Mouse (Mus musculus) MEL (cell line): ENCODE results near the gene Nup214. TPM values are rescaled to one million over a fixed set of nuclear protein-coding genes. Genes with fewer than 3 reads are reported as not detected.

ENCODE experiments used
- DNase-seq: peaks from one replicate; pipeline ENCODE4 v3.0.0; 2011; ENCODE audit warnings: low read depth, low spot score
- H3K27ac ChIP-seq: 2 replicates; pipeline ENCODE4 v1.5.1; 2012; ENCODE audit warnings: low read depth, mild to moderate bottlenecking, control low read depth, low read length, moderate library complexity; ENCODE audit not compliant: control insufficient read depth
- H3K27me3 ChIP-seq, 2 experiments: fragments of 150-350 bp in 1 of 2; sonication (generic) in 1 of 2; 2 replicates each; pipeline ENCODE4 v1.6.1; 2012; ENCODE audit warnings: low read length in 2 of 2, mild to moderate bottlenecking in 2 of 2, improper control_type of control experiment in 1 of 2, moderate library complexity in 1 of 2; ENCODE audit not compliant: insufficient read depth in 2 of 2, control insufficient read depth in 1 of 2
- H3K36me3 ChIP-seq, 2 experiments: 2 replicates each; pipeline ENCODE4 v1.6.1; 2012 to 2014; ENCODE audit warnings: low read length in 2 of 2, improper control_type of control experiment in 1 of 2, inconsistent platforms in 1 of 2, mild to moderate bottlenecking in 1 of 2; ENCODE audit not compliant: insufficient read depth in 2 of 2, control insufficient read depth in 1 of 2
- H3K4me1 ChIP-seq, 2 experiments: fragments of 150-350 bp in 1 of 2; sonication (generic) in 1 of 2; 2 replicates each; pipeline ENCODE4 v1.6.1; 2012; ENCODE audit warnings: low read length in 2 of 2, improper control_type of control experiment in 1 of 2, mild to moderate bottlenecking in 1 of 2; ENCODE audit not compliant: insufficient read depth in 2 of 2, control insufficient read depth in 1 of 2
- H3K4me3 ChIP-seq, 2 experiments: fragments of 150-350 bp in 1 of 2; sonication (generic) in 1 of 2; 2 replicates each; pipeline ENCODE4 v1.5.1; 2012; ENCODE audit warnings: low read depth in 2 of 2, low read length in 2 of 2, mild to moderate bottlenecking in 2 of 2, moderate library complexity in 2 of 2, control low read depth in 1 of 2, improper control_type of control experiment in 1 of 2; ENCODE audit not compliant: control insufficient read depth in 1 of 2, insufficient read depth in 1 of 2
- H3K79me2 ChIP-seq: 2 replicates; pipeline ENCODE4 v1.6.1; 2012; ENCODE audit warnings: mild to moderate bottlenecking, low read length, moderate library complexity; ENCODE audit not compliant: control insufficient read depth, poor library complexity, insufficient read depth
- H3K9ac ChIP-seq: 2 replicates; pipeline ENCODE4 v1.6.1; 2012; ENCODE audit warnings: low read depth, mild to moderate bottlenecking, control low read depth, low read length, moderate library complexity; ENCODE audit not compliant: control insufficient read depth, poor library complexity, severe bottlenecking
- H3K9me3 ChIP-seq: fragments of 150-350 bp; sonication (generic); replicated peaks from 2 replicates; pipeline ENCODE4 v1.6.1; 2012; ENCODE audit warnings: mild to moderate bottlenecking, low read length, improper control_type of control experiment, moderate library complexity; ENCODE audit not compliant: insufficient read depth
- BHLHE40 ChIP-seq: IDR thresholded peaks from 2 replicates; pipeline ENCODE4 v1.6.1; 2012; ENCODE audit warnings: low read depth, mild to moderate bottlenecking, inconsistent platforms, low read length, improper control_type of control experiment, borderline replicate concordance
- CHD2 ChIP-seq: IDR thresholded peaks from 2 replicates; pipeline ENCODE4 v1.6.1; 2011; ENCODE audit warnings: low read length, improper control_type of control experiment
- CTCF ChIP-seq, 3 experiments: IDR thresholded peaks in 2 of 3; conservative IDR thresholded peaks in 1 of 3; 2 replicates each; pipeline ENCODE4 v1.5.1; 2011 to 2012; ENCODE audit warnings: low read length in 3 of 3, low read depth in 2 of 3, mild to moderate bottlenecking in 2 of 3, improper control_type of control experiment in 1 of 3, inconsistent platforms in 1 of 3, mixed read lengths in 1 of 3, moderate library complexity in 1 of 3; ENCODE audit not compliant: control insufficient read depth in 1 of 3, insufficient read depth in 1 of 3, poor library complexity in 1 of 3, severe bottlenecking in 1 of 3
- E2F4 ChIP-seq: IDR thresholded peaks from 2 replicates; pipeline ENCODE4 v1.6.1; 2011; ENCODE audit warnings: low read depth, low read length, improper control_type of control experiment, borderline replicate concordance
- ELF1 ChIP-seq: IDR thresholded peaks from 2 replicates; pipeline ENCODE4 v1.6.1; 2014; ENCODE audit warnings: low read depth, mild to moderate bottlenecking, inconsistent platforms, low read length, improper control_type of control experiment, moderate library complexity
- EP300 ChIP-seq, 2 experiments: IDR thresholded peaks; 2 replicates each; pipeline ENCODE4 v1.6.1; 2011; ENCODE audit warnings: improper control_type of control experiment in 2 of 2, low read length in 2 of 2, low read depth in 1 of 2, mild to moderate bottlenecking in 1 of 2
- ETS1 ChIP-seq: IDR thresholded peaks from 2 replicates; pipeline ENCODE4 v1.6.1; 2012; ENCODE audit warnings: low read depth, mild to moderate bottlenecking, inconsistent platforms, low read length, improper control_type of control experiment, moderate library complexity
- GABPA ChIP-seq: IDR thresholded peaks from 2 replicates; pipeline ENCODE4 v1.6.1; 2012; ENCODE audit warnings: low read depth, mild to moderate bottlenecking, inconsistent platforms, low read length, improper control_type of control experiment, moderate library complexity
- GATA1 ChIP-seq: IDR thresholded peaks from 2 replicates; pipeline ENCODE4 v1.6.1; 2011; ENCODE audit warnings: low read depth, low read length, improper control_type of control experiment
- HCFC1 ChIP-seq: IDR thresholded peaks from 2 replicates; pipeline ENCODE4 v1.6.1; 2012; ENCODE audit warnings: low read depth, mild to moderate bottlenecking, inconsistent platforms, low read length, improper control_type of control experiment, moderate library complexity
- JUND ChIP-seq: IDR thresholded peaks from 2 replicates; pipeline ENCODE4 v1.6.1; 2011; ENCODE audit warnings: low read depth, mild to moderate bottlenecking, improper control_type of control experiment, low read length
- KAT2A ChIP-seq: conservative IDR thresholded peaks from 2 replicates; pipeline ENCODE4 v1.6.1; 2012; ENCODE audit warnings: low read depth, low read length, improper control_type of control experiment, inconsistent platforms
- MAX ChIP-seq: IDR thresholded peaks from 2 replicates; pipeline ENCODE4 v1.6.1; 2011; ENCODE audit warnings: low read length, improper control_type of control experiment
- MEF2A ChIP-seq: IDR thresholded peaks from 2 replicates; pipeline ENCODE4 v1.6.1; 2014; ENCODE audit warnings: low read depth, mild to moderate bottlenecking, inconsistent platforms, low read length, improper control_type of control experiment; ENCODE audit not compliant: poor library complexity, insufficient replicate concordance, severe bottlenecking; ENCODE audit errors: extremely low read depth
- MXI1 ChIP-seq: IDR thresholded peaks from 2 replicates; pipeline ENCODE4 v1.6.1; 2011; ENCODE audit warnings: mild to moderate bottlenecking, low read depth, low read length, improper control_type of control experiment
- MYB ChIP-seq: IDR thresholded peaks from 2 replicates; pipeline ENCODE4 v1.6.1; 2011; ENCODE audit warnings: mild to moderate bottlenecking, low read depth, low read length, improper control_type of control experiment
- NELFE ChIP-seq: IDR thresholded peaks from 2 replicates; pipeline ENCODE4 v1.6.1; 2011; ENCODE audit warnings: low read depth, low read length, improper control_type of control experiment
- NRF1 ChIP-seq: IDR thresholded peaks from 2 replicates; pipeline ENCODE4 v1.6.1; 2014; ENCODE audit warnings: low read depth, mild to moderate bottlenecking, inconsistent platforms, low read length, improper control_type of control experiment, moderate library complexity; ENCODE audit not compliant: poor library complexity, insufficient read depth, severe bottlenecking
- POLR2A ChIP-seq, 2 experiments: IDR thresholded peaks; 2 replicates each; pipeline ENCODE4 v1.6.1; 2011 to 2012; ENCODE audit warnings: low read length in 2 of 2, mild to moderate bottlenecking in 2 of 2, control low read depth in 1 of 2, improper control_type of control experiment in 1 of 2, low read depth in 1 of 2, moderate library complexity in 1 of 2; ENCODE audit not compliant: control insufficient read depth in 1 of 2, insufficient read depth in 1 of 2, poor library complexity in 1 of 2
- POLR2AphosphoS2 ChIP-seq: IDR thresholded peaks from 2 replicates; pipeline ENCODE4 v1.6.1; 2011; ENCODE audit warnings: low read length, improper control_type of control experiment
- RCOR1 ChIP-seq: IDR thresholded peaks from 2 replicates; pipeline ENCODE4 v1.6.1; 2012; ENCODE audit warnings: low read depth, mild to moderate bottlenecking, inconsistent platforms, low read length, improper control_type of control experiment
- SIN3A ChIP-seq: IDR thresholded peaks from 2 replicates; pipeline ENCODE4 v1.6.1; 2012; ENCODE audit warnings: low read length, improper control_type of control experiment, inconsistent platforms
- SMC3 ChIP-seq: IDR thresholded peaks from 2 replicates; pipeline ENCODE4 v1.6.1; 2011; ENCODE audit warnings: low read depth, low read length, improper control_type of control experiment
- TAL1 ChIP-seq: IDR thresholded peaks from 2 replicates; pipeline ENCODE4 v1.6.1; 2012; ENCODE audit warnings: mild to moderate bottlenecking, inconsistent platforms, low read length, moderate library complexity, mixed read lengths
- TBP ChIP-seq: IDR thresholded peaks from 2 replicates; pipeline ENCODE4 v1.8.0; 2011; ENCODE audit warnings: low read depth, low read length, improper control_type of control experiment
- TCF12 ChIP-seq: IDR thresholded peaks from 2 replicates; pipeline ENCODE4 v1.6.1; 2014; ENCODE audit warnings: low read depth, mild to moderate bottlenecking, inconsistent platforms, low read length, improper control_type of control experiment, moderate library complexity
- USF1 ChIP-seq: IDR thresholded peaks from 2 replicates; pipeline ENCODE4 v1.6.1; 2014; ENCODE audit warnings: low read depth, mild to moderate bottlenecking, inconsistent platforms, low read length, improper control_type of control experiment, moderate library complexity
- ZC3H11A ChIP-seq: IDR thresholded peaks from 2 replicates; pipeline ENCODE4 v1.6.1; 2012; ENCODE audit warnings: low read depth, mild to moderate bottlenecking, inconsistent platforms, low read length, improper control_type of control experiment
- ZKSCAN1 ChIP-seq: IDR thresholded peaks from 2 replicates; pipeline ENCODE4 v1.6.1; 2012; ENCODE audit warnings: low read depth, mild to moderate bottlenecking, inconsistent platforms, low read length, improper control_type of control experiment, moderate library complexity
- ZMIZ1 ChIP-seq: IDR thresholded peaks from 2 replicates; pipeline ENCODE4 v1.6.1; 2012; ENCODE audit warnings: low read depth, mild to moderate bottlenecking, inconsistent platforms, low read length, improper control_type of control experiment, moderate library complexity
- polyA plus RNA-seq, 2 experiments: library from polyadenylated mRNA; stranded (reverse) in 1 of 2; unstranded in 1 of 2; fragments of >175 nt in 1 of 2; fragments of >200 nt in 1 of 2; gene quantifications; 2 replicates each; pipeline versions ENCODE4 v1.2.1 to v1.2.4; 2012; ENCODE audit warnings: low replicate concordance in 2 of 2, low read depth in 1 of 2; ENCODE audit not compliant: insufficient read length in 2 of 2, insufficient read depth in 1 of 2, missing spikeins in 1 of 2
- total RNA-seq: library from RNA; depleted of rRNA; stranded (reverse); fragments of 300-350 nt; gene quantifications from 2 replicates; pipeline ENCODE4 v1.2.3, GENCODE M21; 2012

The Nup214 gene
- total and polyA plus RNA-seq, 3 experiments: 71.4 to 163 (median 78.6) TPM

DNA sequence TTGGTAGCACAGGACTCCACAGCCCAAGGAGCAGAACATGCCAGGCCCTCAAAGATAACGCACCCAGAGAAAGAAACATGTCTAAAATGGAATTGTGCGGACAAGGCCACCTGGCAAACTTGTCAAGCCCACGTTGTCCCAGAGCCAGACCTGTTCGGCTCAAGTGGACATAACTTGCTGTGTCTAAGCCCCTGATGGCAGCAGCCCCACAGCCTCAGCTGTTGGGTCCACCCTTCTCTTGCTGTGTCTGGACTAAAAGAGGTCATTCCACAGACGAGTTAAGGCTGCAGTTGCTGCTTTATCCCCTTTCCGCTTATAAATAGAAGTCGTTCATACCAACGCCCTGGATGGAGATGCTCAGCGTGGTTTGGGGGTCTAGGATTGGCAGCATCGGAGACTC lies 82.3 kb downstream of the Nup214 start:
- H3K27ac ChIP-seq: peak overlapping the region; percentile 89
- peaks cover 2 to 26% of the 10 kb centered on the region in 2 experiments for H3K36me3 ChIP-seq
- peak overlapping the region; percentile 61 for H3K9ac ChIP-seq
- H3K9me3 ChIP-seq: no peaks in the 10 kb centered on the region
- no peak for DNase-seq
- TF ChIP-seq NRF1: no peak
- TF ChIP-seq KAT2A: no peak
- TF ChIP-seq GABPA: no peak
- no peak for TF ChIP-seq HCFC1
- TF ChIP-seq NELFE: no peak
- TF ChIP-seq MXI1: no peak
- TF ChIP-seq RCOR1: no peak
- TF ChIP-seq MEF2A: no peak
- no peak for TF ChIP-seq SMC3
- no peak for TF ChIP-seq MAX
- TF ChIP-seq ZMIZ1: no peak
- no peak for TF ChIP-seq ELF1
- no peak for TF ChIP-seq ZC3H11A
- no peak for TF ChIP-seq TCF12
- no peak for TF ChIP-seq GATA1
- no peaks in the 10 kb centered on the region for H3K27me3 ChIP-seq
- peaks cover 17 to 35% of the 10 kb centered on the region in 2 experiments for H3K4me1 ChIP-seq
- H3K4me3 ChIP-seq: 0 out of 4 replicates have a peak overlapping the region, but pooled peaks of 1 of the 2 experiments have one; percentile 8
- no peaks in the 10 kb centered on the region for H3K79me2 ChIP-seq

DNA sequence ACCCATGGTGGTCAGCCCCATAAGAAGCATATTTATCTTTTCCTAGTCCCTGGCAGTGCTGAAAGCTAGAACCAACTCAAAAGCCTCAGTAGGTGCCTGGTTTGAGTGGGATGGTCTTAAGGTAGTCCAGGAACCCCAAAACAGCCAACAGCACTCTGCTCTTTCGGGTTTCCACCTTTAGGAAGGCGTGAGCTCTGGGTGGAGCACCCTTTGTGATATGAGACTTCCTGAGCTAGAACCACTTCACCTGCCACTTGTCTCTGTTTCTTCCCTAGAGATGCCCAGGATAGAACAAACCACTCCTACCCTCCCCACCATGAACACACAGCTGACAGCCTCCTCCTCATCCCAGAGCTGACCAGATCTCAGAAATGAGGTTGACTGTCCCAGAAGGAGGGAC lies 83.1 kb downstream of the Nup214 start:
- 0 out of 4 replicates have a peak overlapping the region, but pooled peaks of 1 of the 2 experiments have one; percentile 1 for H3K4me3 ChIP-seq
- no peaks in the 10 kb centered on the region for H3K79me2 ChIP-seq
- H3K36me3 ChIP-seq: peaks cover 0 to 35% of the 10 kb centered on the region in 2 experiments; a peak in 2 of 4 replicates
- no peaks in the 10 kb centered on the region for H3K27me3 ChIP-seq
- DNase-seq: peak; percentile 92
- peak overlapping the region; percentile 89 for H3K27ac ChIP-seq
- no peak for TF ChIP-seq MAX
- TF ChIP-seq ZMIZ1: peak; percentile 12; the same call in 1 of the 2 replicates
- TF ChIP-seq ELF1: peak; percentile 20; the same call in 1 of the 2 replicates
- peak; percentile 57; the same call in 1 of the 2 replicates for TF ChIP-seq GATA1
- TF ChIP-seq USF1: no peak
- TF ChIP-seq MXI1: peak; percentile 64
- no peak for TF ChIP-seq GABPA
- TF ChIP-seq TCF12: peak; percentile 49; the same call in 1 of the 2 replicates
- TF ChIP-seq TBP: peak; percentile 55; the same call in 1 of the 2 replicates
- TF ChIP-seq BHLHE40: peak; percentile 45; the same call in 1 of the 2 replicates
- TF ChIP-seq TAL1: no peak
- TF ChIP-seq E2F4: no peak
- no peak for TF ChIP-seq JUND
- peak in 1 of 2 experiments; percentile 54; a peak in 2 of 4 replicates for TF ChIP-seq POLR2A (IDR thresholded peaks at IDR 0.05; ENCODE audit: control insufficient read depth in 1 of 2, insufficient read depth in 1 of 2, low read depth in 1 of 2, low read length in 2 of 2, poor library complexity in 1 of 2)
- no peak for TF ChIP-seq SMC3
- no peak for TF ChIP-seq CHD2
- peak; percentile 99 for TF ChIP-seq SIN3A
- TF ChIP-seq ETS1: peak; percentile 60
- TF ChIP-seq EP300 (IDR thresholded peaks at IDR 0.05; ENCODE audit: low read depth in 1 of 2, low read length in 2 of 2): peak; percentile 6 to 73; a peak in 2 of 4 replicates
- no peak for TF ChIP-seq ZKSCAN1
- no peak for TF ChIP-seq KAT2A
- no peak for TF ChIP-seq MYB
- peak; percentile 62; the same call in 1 of the 2 replicates for TF ChIP-seq HCFC1
- no peak for TF ChIP-seq CTCF (IDR thresholded peaks at IDR 0.05 in 2 of 3, conservative IDR thresholded peaks at IDR 0.05 in 1 of 3; ENCODE audit: control insufficient read depth in 1 of 3, insufficient read depth in 1 of 3, low read depth in 2 of 3, low read length in 3 of 3, poor library complexity in 1 of 3, severe bottlenecking in 1 of 3)
- 0 out of 2 replicates have a peak, but pooled peaks have one; percentile 1 for TF ChIP-seq POLR2AphosphoS2
- H3K4me1 ChIP-seq: peaks cover 24 to 44% of the 10 kb centered on the region in 2 experiments
- no peaks in the 10 kb centered on the region for H3K9me3 ChIP-seq
- peak overlapping the region; percentile 61; the same call in 1 of the 2 replicates for H3K9ac ChIP-seq
